Comparison of ENCODE assay signal across 34 mouse cellular contexts in the genomic region with DNA sequence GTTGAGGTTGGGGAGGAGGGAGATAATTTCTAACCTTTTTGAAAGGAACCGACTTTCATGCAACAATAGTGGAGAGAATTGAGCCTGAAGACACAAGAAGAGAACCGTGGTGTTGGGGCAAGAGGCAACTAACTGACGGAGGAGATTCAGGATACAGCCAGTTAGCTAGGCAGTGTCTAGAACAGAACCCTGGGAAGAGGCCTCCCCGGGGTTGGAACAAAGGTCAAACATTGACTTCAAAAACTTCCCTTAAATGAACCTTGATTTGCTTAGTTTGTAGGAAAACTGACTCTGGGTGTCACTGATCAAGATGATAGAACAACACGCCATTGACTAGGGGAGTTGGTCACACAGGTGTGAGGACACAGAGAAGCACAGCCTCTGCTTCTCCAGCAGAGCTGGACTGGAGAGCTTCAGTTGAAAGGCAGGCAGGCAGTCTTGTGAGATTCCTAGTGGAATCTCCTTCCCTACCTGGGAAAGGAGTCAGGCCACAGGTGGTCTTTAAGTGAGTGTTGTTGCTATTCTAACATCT. TPM values are rescaled to one million over a fixed set of nuclear protein-coding genes. Genes with fewer than 3 reads are reported as not detected.
"Had no signal": no experiment of that assay in that cellular context is flagged by ENCODE, and none has a peak within 500 bp of the region (broad histone marks: within the 10 kb centered on the region; RNA-seq: fewer than 3 reads in every experiment).

No protein-coding gene starts in this region.

- H3K27me3 ChIP-seq: forebrain, embryonic 15.5 days; heart, embryonic 12.5 days; liver, embryonic 13.5 days had no signal

- ATAC-seq: forebrain, embryonic 15.5 days; forebrain, postnatal 0 days; hindbrain, postnatal 0 days had no signal

- H3K27ac ChIP-seq: forebrain, embryonic 15.5 days; heart, embryonic 10.5 days; hindbrain, embryonic 13.5 days; hindbrain, embryonic 15.5 days; hindbrain, postnatal 0 days; layer of hippocampus, adult 2 months; left cerebral cortex, adult 2 months; limb, embryonic 10.5 days; limb, embryonic 12.5 days; liver, embryonic 13.5 days had no signal

- H3K9me3 ChIP-seq: forebrain, embryonic 15.5 days; heart, embryonic 10.5 days; heart, embryonic 12.5 days; hindbrain, embryonic 13.5 days; hindbrain, embryonic 15.5 days; limb, embryonic 10.5 days; limb, embryonic 12.5 days; liver, embryonic 13.5 days had no signal

- H3K36me3 ChIP-seq: hindbrain, embryonic 15.5 days; liver, embryonic 13.5 days had no signal

- H3K9ac ChIP-seq: forebrain, embryonic 15.5 days; forebrain, postnatal 0 days; heart, embryonic 12.5 days; hindbrain, embryonic 13.5 days; hindbrain, embryonic 15.5 days; limb, embryonic 12.5 days; liver, embryonic 13.5 days had no signal

- DNase-seq: forebrain, postnatal 0 days; gastrocnemius, postnatal 14 days; gastrocnemius, postnatal 36 days; heart, adult 18-20 months; heart, postnatal 10 days; heart, postnatal 36 days; kidney, adult 18-20 months; kidney, postnatal 10 days; kidney, postnatal 4 days; liver; liver, embryonic 13.5 days had no signal

- H3K4me3 ChIP-seq: forebrain, embryonic 15.5 days; heart, embryonic 10.5 days; heart, embryonic 12.5 days; hindbrain, embryonic 13.5 days; hindbrain, embryonic 15.5 days; layer of hippocampus, adult 2 months; left cerebral cortex, adult 2 months; limb, embryonic 10.5 days; limb, embryonic 12.5 days; liver, embryonic 13.5 days had no signal

- H3K4me1 ChIP-seq: forebrain, embryonic 15.5 days; heart, embryonic 10.5 days; heart, embryonic 12.5 days; hindbrain, embryonic 13.5 days; hindbrain, embryonic 15.5 days; limb, embryonic 10.5 days; limb, embryonic 12.5 days; liver, embryonic 13.5 days had no signal

- H3K4me2 ChIP-seq: forebrain, embryonic 15.5 days; heart, embryonic 12.5 days; hindbrain, embryonic 13.5 days; hindbrain, embryonic 15.5 days; limb, embryonic 12.5 days; liver, embryonic 13.5 days had no signal

RNA-seq across cellular contexts. Expression of a gene that starts 32.5 kb away (rescaled TPM):
- total RNA-seq: forebrain, postnatal 0 days; gastrocnemius, adult 18-20 months; gastrocnemius, adult 8-10 months; gastrocnemius, postnatal 14 days; gastrocnemius, postnatal 36 days; heart, adult 18-20 months; heart, adult 8-10 months; heart, postnatal 10 days; heart, postnatal 36 days; hematopoietic stem cell, adult 5-6 weeks; hindbrain, postnatal 0 days; layer of hippocampus, adult 2 months; layer of hippocampus, postnatal 10 days; layer of hippocampus, postnatal 25 days; left cerebral cortex, adult 2 months; left cerebral cortex, postnatal 14 days; left cerebral cortex, postnatal 36 days had no signal
- polyA plus RNA-seq: forebrain, postnatal 0 days; heart, embryonic 10.5 days; heart, embryonic 12.5 days; heart, embryonic 14.5 days; heart, embryonic 16.5 days; hindbrain, embryonic 11.5 days; hindbrain, embryonic 13.5 days; hindbrain, postnatal 0 days; kidney, embryonic 14.5 days; kidney, embryonic 16.5 days; limb, embryonic 10.5 days; limb, embryonic 12.5 days; liver, embryonic 13.5 days had no signal
